Mouse (Mus musculus) retina, adult 2 months (tissue): ENCODE data around the gene Trim80.
"Not testable (repeated sequence)": the region's sequence is repeated elsewhere in the genome, so short reads cannot be mapped to it uniquely, and the experiment has no call there.

Source experiments
- DNase-seq: peaks from one replicate; pipeline ENCODE4 v3.0.0-alpha.2; 2012; ENCODE audit warnings: low read depth, low spot score

Gene Trim80

GRCm38 (mm10) chr11:115492387-115492786, 52.0 kb downstream of the Trim80 start:
- DNase-seq = no peak

GRCm38 (mm10) chr11:115496559-115496958, 56.2 kb downstream of the Trim80 start:
- DNase-seq = not testable (repeated sequence)
